Mouse (Mus musculus) adrenal gland, adult 18-20 months (tissue): ENCODE measurements around the gene Smg6. TPM values are rescaled to one million over a fixed set of nuclear protein-coding genes. Genes with fewer than 3 reads are reported as not detected.
"Not testable (repeated sequence)": the region's sequence is repeated elsewhere in the genome, so short reads cannot be mapped to it uniquely, and the experiment has no call there.

Source experiments
- DNase-seq, 2 experiments: peaks; one replicate each; pipeline ENCODE4 v3.0.0; 2021 to 2022; ENCODE audit warnings: low spot score in 2 of 2
- total RNA-seq, 2 experiments: library from RNA; stranded (reverse); gene quantifications; 1 replicate in 1 of 2; 2 replicates in 1 of 2; pipeline ENCODE4 v1.2.3; 2021

Gene Smg6
- total RNA-seq, 2 experiments from 2014 or later, result 17.9 to 21.4 TPM

DNA sequence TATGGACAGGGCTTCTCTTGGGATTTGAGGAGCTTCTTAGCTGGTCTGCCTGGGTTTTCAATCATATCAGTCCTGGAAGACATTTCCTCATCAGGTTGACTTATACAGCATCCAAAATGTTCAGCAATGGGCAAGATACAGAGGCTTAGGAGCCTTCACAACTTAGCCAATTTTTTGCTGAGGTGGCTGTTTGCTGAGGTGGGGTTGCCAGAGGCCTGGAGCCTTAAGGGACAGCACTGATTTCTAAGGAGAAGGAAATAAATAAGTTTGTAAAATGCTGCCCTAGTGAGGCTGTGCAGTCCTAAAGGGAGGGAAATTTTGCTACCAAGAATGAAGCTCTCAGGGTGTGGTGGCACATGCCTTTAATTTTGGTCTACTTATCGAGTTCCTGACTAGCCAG, 65.7 kb downstream of the Smg6 start:
- no peak for DNase-seq

DNA sequence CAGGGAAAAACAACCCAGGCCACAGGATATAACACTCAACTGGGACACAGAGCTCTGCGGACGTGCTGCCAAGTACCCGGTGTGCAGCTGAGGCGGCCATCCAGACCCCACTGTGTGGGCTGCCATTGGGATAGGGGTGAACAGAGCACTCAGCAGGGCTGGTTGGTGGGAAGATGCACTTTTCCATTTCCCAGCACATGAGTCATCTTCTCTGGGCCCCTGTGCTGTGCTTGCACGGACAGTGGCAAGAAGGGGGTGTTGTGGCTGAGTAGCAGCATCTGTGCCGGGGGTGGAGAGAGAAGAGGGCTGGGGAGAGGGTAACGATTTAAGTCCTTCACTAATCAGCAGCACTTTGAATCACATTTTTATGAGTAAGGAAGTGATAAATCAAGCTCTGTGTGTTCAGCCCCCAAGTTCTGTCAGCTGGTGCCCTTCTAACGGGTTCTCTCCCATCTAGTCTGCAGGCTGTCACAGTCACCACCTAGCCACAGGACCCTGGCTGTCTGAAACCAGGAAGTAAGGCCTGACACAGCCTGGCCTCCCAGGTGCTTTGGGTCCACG, 66.9 kb downstream of the Smg6 start:
- DNase-seq, result no peak

DNA sequence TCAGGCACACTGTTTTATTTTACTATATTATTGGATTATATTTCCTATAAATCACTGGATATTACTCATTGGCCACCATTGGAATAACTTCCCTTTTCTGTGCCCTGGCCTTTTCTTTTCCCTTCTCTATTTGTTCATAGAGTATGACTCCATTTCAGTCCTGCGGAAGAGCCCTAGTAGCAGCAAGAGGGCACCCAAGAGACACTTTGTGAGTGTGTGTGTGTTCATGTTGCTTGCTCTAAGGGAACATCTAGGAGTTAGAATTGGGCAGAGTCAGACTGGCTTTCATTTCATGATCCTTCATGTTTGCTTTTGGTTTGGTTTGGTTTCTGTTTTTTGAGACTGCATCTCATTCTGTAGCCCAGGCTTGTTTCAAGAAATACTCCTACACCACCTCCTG, 68.5 kb downstream of the Smg6 start:
- no peak for DNase-seq

DNA sequence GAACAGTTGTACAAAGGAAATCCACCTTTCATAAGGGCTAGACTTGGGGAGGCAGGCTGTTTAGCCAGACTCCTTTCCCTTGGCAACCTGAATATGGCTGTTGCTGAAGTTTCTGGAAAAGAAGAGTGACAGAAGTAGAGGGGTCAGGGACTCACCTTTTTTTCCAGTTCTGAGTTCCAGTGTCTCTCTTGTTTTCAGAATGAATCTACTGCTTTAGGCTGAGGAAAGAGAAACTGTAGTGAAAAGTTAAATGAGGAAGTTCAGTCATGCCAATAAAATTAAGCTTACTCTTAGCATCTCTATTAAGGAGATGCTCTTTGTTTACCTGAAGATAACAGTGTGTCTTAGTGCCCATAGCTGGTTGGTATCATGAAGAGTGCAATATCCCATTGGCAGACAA, 69.2 kb downstream of the Smg6 start:
- DNase-seq, result no peak

DNA sequence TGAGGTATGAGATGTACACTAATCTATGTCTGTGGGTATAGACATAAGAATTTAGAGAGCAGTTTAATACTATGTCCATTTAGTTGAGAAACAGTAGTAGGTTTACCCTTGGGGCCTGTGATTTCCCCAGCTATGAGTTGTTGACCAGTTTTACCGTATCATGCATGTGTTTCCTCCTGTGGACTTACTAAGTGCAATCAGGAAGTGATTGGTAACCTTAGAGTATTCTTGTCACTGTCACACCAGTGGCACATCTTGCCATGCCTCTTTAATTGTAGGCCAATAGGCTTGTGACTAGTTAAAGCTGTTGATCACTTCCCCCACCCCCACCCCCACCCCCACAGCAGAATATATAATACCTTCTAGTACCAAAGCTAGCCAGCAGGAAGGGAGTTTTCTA, 70.9 kb downstream of the Smg6 start:
- no peak for DNase-seq

DNA sequence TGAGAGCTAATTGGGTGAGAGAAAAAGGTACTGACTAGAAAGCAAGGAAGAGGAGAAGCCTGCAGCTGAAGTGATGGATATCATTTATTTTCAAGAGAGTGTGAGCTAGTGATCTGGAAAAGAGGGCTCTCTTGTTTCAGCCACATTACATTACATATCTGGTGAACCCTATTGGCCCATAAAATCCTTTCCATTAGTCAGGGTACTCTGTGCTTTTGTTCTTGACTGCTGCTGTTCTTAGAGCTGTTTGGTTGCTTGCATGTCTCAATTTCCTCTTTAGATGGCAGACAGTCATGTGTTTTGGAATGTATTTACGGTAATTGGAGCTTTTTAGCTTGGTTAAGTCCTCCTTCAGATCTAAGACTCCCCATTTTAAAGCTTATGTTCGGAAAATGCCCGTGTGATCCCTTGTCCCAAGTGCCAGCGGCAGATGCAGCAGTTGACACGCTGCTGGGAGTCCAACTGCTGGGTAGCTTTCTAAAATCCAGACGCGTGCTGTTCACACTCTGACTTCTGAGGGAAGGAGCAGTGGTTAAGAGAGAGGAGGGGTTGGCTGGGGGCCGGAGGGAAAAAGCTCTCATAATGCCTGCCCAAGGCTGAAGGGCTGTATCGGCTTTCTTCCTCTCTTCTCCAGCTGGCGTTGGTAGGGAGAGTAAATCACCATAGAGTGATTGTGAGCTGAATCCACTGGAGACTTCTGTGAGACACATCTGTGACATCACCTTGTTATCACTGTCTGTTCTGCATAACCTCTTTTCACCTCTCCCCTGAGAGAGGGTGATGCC, 75.4 kb downstream of the Smg6 start:
- DNase-seq, result no peak

DNA sequence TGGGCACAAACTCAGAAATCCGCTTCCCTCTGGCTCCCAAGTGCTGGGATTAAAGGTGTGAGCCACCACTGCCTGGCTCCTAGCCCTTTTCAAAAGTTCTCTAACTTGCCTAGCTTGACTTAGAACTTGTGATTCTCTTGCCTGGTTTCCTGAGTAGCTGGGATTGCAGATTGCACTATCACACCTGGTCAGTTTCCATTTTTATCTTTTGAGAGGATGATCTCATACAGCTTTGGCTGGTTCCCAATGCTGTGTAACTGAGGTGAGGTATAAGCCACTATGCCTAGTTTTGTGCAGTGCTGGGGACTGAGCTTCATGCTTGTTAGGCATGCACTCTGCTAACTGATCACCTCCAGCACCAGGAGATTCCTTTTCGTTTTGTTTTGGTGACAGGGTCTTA, 82.6 kb downstream of the Smg6 start:
- DNase-seq, result no peak

DNA sequence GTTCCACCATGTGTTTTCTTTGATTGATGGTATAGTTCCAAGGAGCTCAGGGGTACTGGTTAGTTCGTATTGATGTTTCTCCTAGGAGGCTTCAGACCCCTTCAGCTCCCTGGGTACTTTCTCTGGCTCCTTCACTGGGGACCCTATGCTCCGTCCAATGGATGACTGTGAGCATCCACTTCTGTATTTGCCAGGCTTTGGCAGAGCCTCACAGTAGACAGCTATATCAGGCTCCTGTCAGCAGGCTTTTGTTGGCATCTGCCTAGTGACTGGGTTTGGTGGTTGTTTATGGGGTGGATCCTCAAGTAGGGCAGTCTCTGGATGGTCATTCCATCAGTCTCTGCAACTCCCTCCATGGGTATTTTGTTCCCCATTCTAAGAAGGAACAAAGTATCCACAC, 83.9 kb downstream of the Smg6 start:
- not testable (repeated sequence) for DNase-seq

DNA sequence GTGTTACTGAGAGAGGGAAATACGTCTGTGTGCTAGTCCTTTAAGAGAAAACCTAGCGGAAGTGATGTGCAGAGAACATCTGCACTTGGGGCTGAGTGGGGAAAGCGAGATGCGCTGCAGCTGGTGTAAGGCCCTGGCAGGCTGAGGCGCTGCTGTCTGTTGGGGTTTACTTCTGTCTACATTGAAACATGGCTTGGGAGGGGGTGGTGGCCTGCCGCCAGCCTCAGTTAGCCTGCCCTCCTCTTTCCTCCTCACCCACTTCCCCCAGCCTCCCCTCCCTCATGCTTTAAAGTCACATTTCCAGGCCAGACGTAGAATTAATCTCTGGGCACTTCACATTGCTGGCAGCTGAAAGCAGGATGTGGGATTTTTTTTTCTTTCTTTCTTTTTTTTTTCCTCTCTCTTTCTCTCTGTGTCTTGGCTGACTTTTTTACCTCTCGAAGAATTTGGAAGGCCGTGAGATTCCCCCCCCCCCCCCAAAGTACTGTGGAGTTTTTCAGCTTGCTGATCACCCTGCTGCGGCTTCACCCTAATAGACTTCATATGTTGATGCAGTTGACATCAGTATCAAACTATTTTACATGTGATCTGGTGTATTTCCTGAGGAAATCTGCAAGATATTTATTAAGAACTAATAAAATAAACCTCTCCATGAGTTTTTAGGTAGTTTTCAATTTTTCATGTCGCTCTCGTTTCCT, 87.5 kb downstream of the Smg6 start:
- peak; percentile 26 to 36 for DNase-seq

DNA sequence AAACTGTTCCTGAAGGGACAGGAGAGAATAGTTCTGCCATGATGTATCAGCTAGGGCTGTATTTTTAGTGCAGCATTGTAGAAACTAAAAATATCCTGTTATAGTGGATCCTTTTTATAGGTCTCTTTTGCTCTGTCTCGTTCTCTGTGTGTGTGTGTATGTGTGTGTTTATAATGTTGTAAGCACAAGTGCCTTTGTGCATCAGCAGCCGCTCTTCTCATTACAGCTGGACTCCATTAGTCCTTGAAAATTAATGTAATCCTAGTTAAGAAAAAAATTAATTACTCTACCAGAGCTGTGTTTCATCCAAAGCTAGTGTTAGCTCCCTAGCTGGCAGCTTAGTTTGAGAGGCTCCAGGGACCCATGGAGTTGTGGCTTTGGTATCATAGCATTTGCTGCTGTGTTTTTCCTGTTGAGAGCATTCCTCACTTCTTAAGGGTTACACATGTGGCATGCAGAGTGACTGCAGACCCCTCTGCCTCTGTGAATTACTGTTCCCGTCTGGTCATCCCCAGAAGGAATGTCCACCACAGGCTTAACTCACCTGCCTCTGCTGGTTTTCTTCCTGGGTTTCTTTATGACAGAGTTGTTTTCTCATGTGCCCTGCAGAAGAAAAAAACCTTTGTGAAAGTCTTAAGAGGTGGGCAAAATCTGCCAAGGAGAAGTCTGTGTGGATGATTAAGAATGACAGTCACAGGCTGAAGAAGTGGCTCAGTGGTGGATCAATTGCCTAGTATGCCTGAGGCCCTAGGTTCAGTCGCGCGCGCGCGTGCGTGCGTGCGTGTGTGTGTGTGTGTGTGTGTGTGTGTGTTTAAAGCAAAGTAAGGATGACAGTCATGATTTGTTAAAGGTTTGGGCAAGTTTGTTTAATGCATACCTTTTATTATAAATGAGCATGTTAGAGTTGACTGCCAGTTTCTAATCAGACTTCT, 88.4 kb downstream of the Smg6 start:
- no peak for DNase-seq

DNA sequence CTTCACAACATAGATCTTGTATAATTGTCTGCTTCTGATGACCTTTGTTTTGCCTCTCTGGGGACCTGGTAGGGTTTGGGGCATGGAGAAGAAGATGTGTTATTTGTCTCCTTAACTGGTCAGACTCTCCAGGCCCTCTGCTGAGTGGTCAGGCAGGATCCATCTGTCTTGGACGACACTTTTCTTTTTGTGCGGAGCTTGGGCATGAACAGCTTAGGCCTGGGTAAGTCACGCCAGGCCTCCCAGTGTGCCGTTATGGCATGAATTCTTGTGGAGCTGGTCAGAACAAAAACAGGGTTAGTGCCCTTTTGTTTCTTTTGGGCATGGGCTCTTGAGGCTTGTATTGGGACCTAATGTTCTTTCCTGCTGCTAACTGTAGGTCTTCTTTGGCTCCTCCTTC, 89.2 kb downstream of the Smg6 start:
- no peak for DNase-seq

DNA sequence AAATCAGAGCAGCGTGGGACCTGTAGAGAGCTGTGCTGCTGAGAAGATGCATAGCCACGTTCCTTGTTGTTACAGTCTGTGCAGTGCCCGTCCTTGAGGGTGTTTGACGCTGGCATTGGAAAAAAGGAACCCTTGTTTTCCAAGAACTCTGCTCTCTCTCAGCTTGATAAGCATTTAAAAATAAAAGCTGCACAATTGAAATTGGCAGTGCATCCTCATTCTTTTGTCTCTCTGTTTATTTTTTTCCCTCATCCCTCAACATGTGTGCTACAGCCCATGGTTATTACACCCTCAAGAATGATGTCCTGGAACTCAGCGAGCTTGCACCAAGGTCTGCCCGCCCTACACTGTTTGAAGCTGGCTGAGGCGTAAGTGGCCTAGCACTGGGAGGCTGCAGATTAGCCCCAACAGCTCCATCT, 89.8 kb downstream of the Smg6 start:
- DNase-seq, result peak in 1 of 2 experiments; percentile 26

DNA sequence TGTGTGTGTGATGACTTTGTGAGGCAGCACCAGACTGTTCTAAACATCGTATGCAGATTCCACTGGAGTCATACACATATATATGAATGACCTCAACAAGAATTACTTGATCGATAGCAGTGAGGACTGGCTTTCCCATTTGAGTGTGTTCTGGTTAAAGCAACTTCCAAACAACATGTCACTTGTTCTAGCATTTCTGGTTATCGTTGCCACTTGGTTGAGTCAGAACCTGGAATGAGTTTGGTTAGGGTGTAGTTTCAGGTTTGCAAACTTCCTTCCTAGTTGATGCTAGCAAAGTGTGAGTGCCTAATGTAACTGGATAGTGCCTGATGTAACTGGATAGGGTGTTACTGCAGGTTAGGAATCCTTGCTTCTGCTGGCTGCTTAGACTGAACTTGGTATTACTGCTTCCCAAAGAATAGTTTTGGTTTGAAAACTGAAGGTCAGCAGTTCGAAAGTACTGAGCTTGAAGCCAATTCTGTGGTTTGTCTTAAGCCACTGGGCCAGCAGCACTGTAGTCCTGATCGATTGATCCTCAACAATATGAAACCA, 90.8 kb downstream of the Smg6 start:
- no peak for DNase-seq

DNA sequence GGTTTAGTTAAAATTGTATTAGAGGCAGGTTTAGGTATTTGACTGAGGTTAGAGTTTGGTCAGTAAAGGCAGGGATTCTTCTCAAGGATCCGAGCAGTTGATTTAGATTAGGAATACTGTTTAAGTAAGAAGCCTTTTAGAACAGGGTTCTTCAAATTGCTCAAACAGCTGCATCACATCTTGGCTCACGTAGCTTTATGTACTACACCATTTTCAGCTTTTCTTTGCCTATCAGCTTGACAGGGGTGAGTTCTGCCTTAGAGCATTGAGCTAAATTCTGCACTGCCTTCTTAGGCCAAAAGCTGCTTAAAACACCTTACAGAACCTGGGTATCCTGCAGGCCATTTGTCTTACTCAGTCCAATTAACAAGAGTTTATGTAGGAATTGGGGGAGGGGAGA, 92.2 kb downstream of the Smg6 start:
- no peak for DNase-seq

DNA sequence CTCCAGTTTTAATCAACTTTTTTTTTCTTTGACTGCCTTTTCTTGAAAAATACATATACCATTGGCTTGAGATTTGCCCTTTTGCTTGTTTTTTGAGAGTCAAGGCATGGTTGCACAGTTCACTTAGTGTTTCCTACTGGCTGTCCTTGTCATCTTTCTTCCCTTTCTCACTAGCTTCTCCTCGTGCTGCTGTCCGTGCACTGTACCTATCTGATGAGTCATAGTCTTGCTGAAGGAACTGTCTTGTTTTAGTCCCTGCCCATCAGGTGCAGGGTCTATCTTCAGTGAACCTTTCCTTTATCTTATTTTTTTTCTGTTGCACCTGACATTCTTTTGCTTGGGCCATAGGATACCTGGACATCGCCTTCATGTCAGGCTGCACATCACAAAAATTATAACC, 101.4 kb downstream of the Smg6 start:
- no peak for DNase-seq

DNA sequence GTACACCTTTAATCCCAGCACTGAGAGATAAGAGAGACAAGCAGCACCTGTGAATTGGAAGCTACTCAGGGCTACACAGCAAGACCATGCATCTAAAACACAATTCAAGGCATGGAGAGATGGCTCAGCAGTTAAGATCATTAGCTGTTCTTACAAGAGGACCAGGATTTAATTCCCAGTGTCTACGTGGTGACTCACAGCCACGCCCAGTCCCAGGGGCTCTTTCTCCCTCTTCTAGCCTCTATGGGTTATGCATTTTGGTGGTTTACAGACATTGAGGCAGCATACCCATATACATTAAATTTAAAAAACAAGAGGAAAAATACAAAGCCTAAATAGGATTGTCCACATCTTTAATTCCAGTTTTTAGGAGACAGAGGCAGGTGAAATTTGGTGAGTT, 102.0 kb downstream of the Smg6 start:
- DNase-seq, result no peak

DNA sequence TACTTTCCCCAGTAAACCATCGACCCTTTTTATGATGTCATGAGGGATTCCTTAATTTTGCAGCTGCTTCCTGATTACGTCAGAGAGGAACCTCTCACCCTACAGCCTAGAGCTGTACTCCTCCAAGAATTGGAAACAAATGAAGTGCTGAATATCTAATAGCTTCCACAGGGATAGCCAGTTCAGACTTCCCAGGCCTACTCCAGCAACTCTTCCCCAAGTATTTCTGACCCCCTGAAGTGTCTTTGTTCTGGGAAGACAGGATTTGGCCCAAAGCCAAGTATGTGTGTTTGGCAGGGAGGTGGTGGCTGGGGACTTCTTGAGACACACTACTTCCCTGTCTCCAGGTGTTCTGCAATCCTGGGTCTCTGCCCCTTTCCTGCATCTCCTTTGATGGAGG, 105.6 kb downstream of the Smg6 start:
- no peak for DNase-seq

DNA sequence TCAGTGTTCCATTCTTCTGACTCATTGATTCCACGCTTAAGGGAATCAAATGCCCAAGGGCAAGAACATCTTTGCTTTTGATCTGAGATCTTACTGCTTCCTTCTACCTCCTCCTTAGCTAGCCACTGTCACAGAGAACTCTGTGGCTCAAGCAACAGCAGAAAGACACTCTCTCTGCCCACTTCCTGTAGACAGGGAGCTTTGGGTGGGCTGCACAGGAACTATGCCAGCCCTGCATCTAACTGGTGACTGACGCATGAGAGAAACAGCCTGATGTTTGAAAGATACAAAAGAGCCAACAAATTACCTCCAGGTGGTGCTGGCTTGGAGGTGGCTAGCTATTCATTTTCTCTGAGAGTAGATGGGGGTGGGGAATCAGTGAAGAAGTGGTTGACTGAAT, 107.3 kb downstream of the Smg6 start:
- DNase-seq, result no peak

DNA sequence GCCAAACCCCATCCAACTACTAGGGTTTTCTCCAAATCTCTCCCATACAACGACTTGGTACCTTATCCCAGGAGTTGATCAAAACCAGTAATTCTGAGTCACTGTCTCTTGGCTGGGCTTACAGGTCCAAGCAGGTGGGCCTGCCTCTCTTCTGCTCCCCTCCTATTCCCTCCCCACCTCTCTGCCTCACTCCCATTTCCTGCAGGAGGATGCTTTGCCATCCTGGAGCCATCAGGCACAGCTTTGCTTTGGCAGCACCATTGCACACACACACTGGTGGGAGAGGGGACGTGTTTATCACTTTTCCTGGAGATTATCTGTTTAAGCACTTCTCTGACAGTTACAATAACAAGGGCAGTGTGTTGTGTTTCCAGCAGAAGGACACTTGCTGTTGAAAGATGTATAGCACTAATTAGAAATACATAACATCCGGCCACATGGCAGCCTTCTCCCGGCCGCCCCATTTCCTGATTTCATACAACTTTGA, 108.0 kb downstream of the Smg6 start:
- DNase-seq, result no peak

DNA sequence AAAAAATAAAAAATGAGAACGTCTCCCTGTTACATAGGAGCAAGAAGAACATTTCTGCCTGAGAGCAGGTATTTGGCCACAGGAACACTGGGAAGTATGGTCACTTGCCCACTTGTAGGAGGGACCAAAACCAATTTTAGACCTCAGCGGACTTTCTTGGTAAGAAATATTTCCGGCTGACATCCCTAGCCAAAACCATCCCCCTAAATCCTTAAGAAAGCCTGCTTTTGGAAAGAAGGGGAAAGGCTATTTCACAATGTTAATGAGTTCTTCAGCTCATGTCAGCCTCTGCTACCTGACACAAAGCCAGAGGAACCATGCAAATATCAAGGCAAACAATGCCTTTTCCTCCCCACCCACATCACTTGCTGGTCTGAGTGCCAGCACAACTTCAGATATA, 108.5 kb downstream of the Smg6 start:
- no peak for DNase-seq

DNA sequence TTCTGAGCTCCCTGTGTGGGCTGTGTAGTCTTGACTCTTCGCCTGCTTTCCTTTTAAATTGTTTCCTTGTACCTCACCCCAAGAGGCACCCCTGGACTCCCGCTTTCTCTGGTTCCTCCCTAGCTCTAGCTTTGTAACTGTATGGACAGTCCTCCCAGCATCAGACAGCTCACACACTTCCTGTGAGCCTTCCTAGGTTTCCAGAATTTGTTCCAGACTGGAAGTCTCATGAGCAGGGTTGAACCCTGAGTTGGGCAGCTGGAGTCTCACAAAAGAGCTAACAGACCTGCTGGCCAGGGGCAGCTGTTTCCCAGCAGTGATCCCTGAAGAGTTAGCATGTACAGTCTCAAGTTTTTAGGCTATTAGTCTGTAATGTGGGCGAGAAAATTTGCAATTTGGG, 118.7 kb downstream of the Smg6 start:
- DNase-seq, result no peak
